Mouse (Mus musculus) forebrain, embryonic 11.5 days (tissue): ENCODE measurements around the gene Cdc14b. TPM values are rescaled to one million over a fixed set of nuclear protein-coding genes. Genes with fewer than 3 reads are reported as not detected.
A peak's percentile ranks its signal among the peaks of the same experiment; 100 is the strongest.

Source experiments
- ATAC-seq: fragments of 200-750 bp; cut with Nextera tagmentation; replicated peaks from 2 replicates; pipeline ENCODE4 v1.8.0; 2017; ENCODE audit warnings: moderate TSS enrichment; ENCODE audit not compliant: low FRiP score
- DNase-seq: peaks from one replicate; pipeline ENCODE4 v3.0.0-alpha.2; 2017; ENCODE audit warnings: low spot score
- H3K27ac ChIP-seq: fragments of 300-500 bp; sonication (generic); 2 replicates; pipeline ENCODE4 v1.5.1; 2014; ENCODE audit warnings: low read depth, low read length
- H3K27me3 ChIP-seq: fragments of 300-500 bp; sonication (generic); 2 replicates; pipeline ENCODE4 v1.6.1; 2014; ENCODE audit warnings: mild to moderate bottlenecking, low read length, mixed read lengths; ENCODE audit not compliant: control insufficient read depth, insufficient read depth
- H3K36me3 ChIP-seq: fragments of 300-500 bp; sonication (generic); 2 replicates; pipeline ENCODE4 v1.6.1; 2014; ENCODE audit warnings: mild to moderate bottlenecking, low read length, moderate library complexity, mixed read lengths; ENCODE audit not compliant: control insufficient read depth, insufficient read depth
- H3K4me1 ChIP-seq: fragments of 300-500 bp; sonication (generic); replicated peaks from 2 replicates; pipeline ENCODE4 v1.6.1; 2014; ENCODE audit warnings: low read length, mixed read lengths; ENCODE audit not compliant: control insufficient read depth, insufficient read depth
- H3K4me2 ChIP-seq: fragments of 300-500 bp; sonication (generic); 2 replicates; pipeline ENCODE4 v1.6.1; 2014; ENCODE audit warnings: low read depth, mild to moderate bottlenecking, low read length, moderate library complexity, mixed read lengths; ENCODE audit not compliant: severe bottlenecking
- H3K4me3 ChIP-seq: fragments of 300-500 bp; sonication (generic); 2 replicates; pipeline ENCODE4 v1.5.1; 2014; ENCODE audit warnings: low read depth, low read length
- H3K9ac ChIP-seq: fragments of 300-500 bp; sonication (generic); 2 replicates; pipeline ENCODE4 v1.6.1; 2014; ENCODE audit warnings: low read length
- H3K9me3 ChIP-seq: fragments of 300-500 bp; sonication (generic); 2 replicates; pipeline ENCODE4 v1.6.1; 2016; ENCODE audit warnings: low read length, mixed read lengths; ENCODE audit not compliant: control insufficient read depth
- WGBS: fragments of 180-500 bp; shearing (Covaris S2); extraction: QIAGEN DNeasy Blood & Tissue Kit; methylation state at CpG from one replicate; pipeline ENCODE4 v1.1.7; 2014; 5-methylcytosine and 5-hydroxymethylcytosine counted together
- polyA plus RNA-seq: library from polyadenylated mRNA; unstranded; fragments of >200 nt; fragmentation: Nextera tagmentation; extraction: Ambion mirVana; gene quantifications from 2 replicates; pipeline ENCODE4 v1.2.1, GENCODE M21; 2014

The Cdc14b gene
- polyA plus RNA-seq, 1 experiment from 2014 or later: 13.7 TPM

GRCm38 (mm10) chr13:64163147-64163715, 111.9 kb downstream of the Cdc14b start:
- H3K9me3 ChIP-seq: no peaks in the 10 kb centered on the region; the same call in 1 of the 2 replicates
- H3K27ac ChIP-seq: no peak overlapping the region
- no peak for ATAC-seq
- no peaks in the 10 kb centered on the region for H3K36me3 ChIP-seq
- WGBS: 26% methylated on average over 13 of the region's 13 CpGs
- peaks cover 9% of the 10 kb centered on the region for H3K4me1 ChIP-seq
- DNase-seq: no peak
- H3K4me2 ChIP-seq: peak overlapping the region; percentile 98
- H3K4me3 ChIP-seq: peak overlapping the region; percentile 73
- peaks cover 2% of the 10 kb centered on the region; the same call in 1 of the 2 replicates for H3K27me3 ChIP-seq
- peak overlapping the region; percentile 78 for H3K9ac ChIP-seq

- 0 out of 2 replicates have a peak, but pooled peaks have one; percentile 6 for ATAC-seq
- DNase-seq: peak; percentile 61
- no peaks in the 10 kb centered on the region for H3K36me3 ChIP-seq
- 0% methylated on average over 14 of the region's 14 CpGs for WGBS
- no peak overlapping the region for H3K27ac ChIP-seq
- H3K9ac ChIP-seq: peak overlapping the region; percentile 78
- peak overlapping the region; percentile 98 for H3K4me2 ChIP-seq
- H3K9me3 ChIP-seq: no peaks in the 10 kb centered on the region; the same call in 1 of the 2 replicates
- peaks cover 2% of the 10 kb centered on the region; the same call in 1 of the 2 replicates for H3K27me3 ChIP-seq
- H3K4me1 ChIP-seq: peaks cover 9% of the 10 kb centered on the region
- peak overlapping the region; percentile 73 for H3K4me3 ChIP-seq
Measured at GRCm38 (mm10) chr13:64162626-64163025, 112.5 kb downstream of the Cdc14b start.

- Histone ChIP-seq H3K4me1 (peaks cover 9% of the 10 kb centered on the region), H3K9me3 (no peaks in the 10 kb centered on the region; the same call in 1 of the 2 replicates), H3K27me3 (peaks cover 2% of the 10 kb centered on the region; the same call in 1 of the 2 replicates), H3K9ac (peak overlapping the region; percentile 78), H3K4me2 (peak overlapping the region; percentile 98), H3K27ac (peak overlapping the region; percentile 48; the same call in 1 of the 2 replicates), H3K4me3 (peak overlapping the region; percentile 73), H3K36me3 (no peaks in the 10 kb centered on the region)
- WGBS: under 1% methylated on average over 65 of the region's 71 CpGs
- ATAC-seq: peak; percentile 73
- DNase-seq: no peak
Measured at GRCm38 (mm10) chr13:64161916-64162611, 113.0 kb downstream of the Cdc14b start.

- Histone ChIP-seq H3K4me2 (peak within 1 kb of the TSS; percentile 98), H3K9me3 (no peaks in the 10 kb centered on the region; the same call in 1 of the 2 replicates), H3K36me3 (no peaks in the 10 kb centered on the region), H3K27ac (peak within 1 kb of the TSS; percentile 48; the same call in 1 of the 2 replicates), H3K4me1 (peaks cover 9% of the 10 kb centered on the region), H3K27me3 (peaks cover 2% of the 10 kb centered on the region; the same call in 1 of the 2 replicates), H3K9ac (peak within 1 kb of the TSS; percentile 78), H3K4me3 (peak within 1 kb of the TSS; percentile 73)
- under 1% methylated on average over 28 of the region's 31 CpGs for WGBS
- ATAC-seq (peak; percentile 98), DNase-seq (peak; percentile 99)
Measured at GRCm38 (mm10) chr13:64161548-64161915, 113.6 kb downstream of the Cdc14b start, which contains the start of gene Habp4. Gene Habp4 (plus strand): TSS chr13:64161824.

GRCm38 (mm10) chr13:64156966-64157365, 118.1 kb downstream of the Cdc14b start:
- Histone ChIP-seq H3K9me3 (no peaks in the 10 kb centered on the region), H3K27ac (no peak overlapping the region), H3K36me3 (no peaks in the 10 kb centered on the region), H3K27me3 (peaks cover 2% of the 10 kb centered on the region; the same call in 1 of the 2 replicates), H3K9ac (no peak overlapping the region), H3K4me3 (no peak overlapping the region), H3K4me2 (no peak overlapping the region), H3K4me1 (peaks cover 3% of the 10 kb centered on the region; the same call in 1 of the 2 replicates)
- DNase-seq (no peak), ATAC-seq (no peak)

- H3K27me3 ChIP-seq: no peaks in the 10 kb centered on the region; the same call in 1 of the 2 replicates
- H3K27ac ChIP-seq: no peak overlapping the region
- H3K36me3 ChIP-seq: no peaks in the 10 kb centered on the region
- no peaks in the 10 kb centered on the region for H3K9me3 ChIP-seq
- 14% methylated on average over 1 of the region's 1 CpGs for WGBS
- H3K4me1 ChIP-seq: peaks cover 3% of the 10 kb centered on the region
- no peak overlapping the region for H3K4me2 ChIP-seq
- no peak overlapping the region for H3K9ac ChIP-seq
- H3K4me3 ChIP-seq: no peak overlapping the region
- DNase-seq (no peak), ATAC-seq (no peak)
Measured at GRCm38 (mm10) chr13:64155171-64155571, 119.9 kb downstream of the Cdc14b start.

- DNase-seq (no peak), ATAC-seq (no peak)
- Histone ChIP-seq H3K9me3 (no peaks in the 10 kb centered on the region), H3K36me3 (no peaks in the 10 kb centered on the region), H3K4me2 (no peak overlapping the region), H3K27ac (no peak overlapping the region), H3K4me1 (peaks cover 6% of the 10 kb centered on the region), H3K4me3 (no peak overlapping the region), H3K27me3 (no peaks in the 10 kb centered on the region; the same call in 1 of the 2 replicates), H3K9ac (no peak overlapping the region)
- 59% methylated on average over 2 of the region's 2 CpGs for WGBS
Measured at GRCm38 (mm10) chr13:64154651-64155050, 120.4 kb downstream of the Cdc14b start.

- Histone ChIP-seq H3K4me1 (peaks cover 6% of the 10 kb centered on the region), H3K9me3 (no peaks in the 10 kb centered on the region), H3K36me3 (no peaks in the 10 kb centered on the region), H3K4me2 (peak overlapping the region; percentile 87), H3K27me3 (no peaks in the 10 kb centered on the region; the same call in 1 of the 2 replicates), H3K9ac (peak overlapping the region; percentile 42), H3K27ac (peak overlapping the region; percentile 37; the same call in 1 of the 2 replicates), H3K4me3 (peak overlapping the region; percentile 93)
- under 1% methylated on average over 16 of the region's 18 CpGs for whole genome bisulfite sequencing
- peak; percentile 50 for ATAC-seq
- DNase-seq: peak; percentile 79
Measured at GRCm38 (mm10) chr13:64153751-64154267, 121.3 kb downstream of the Cdc14b start.
